Mouse (Mus musculus) cerebellum, adult 2 months (tissue): ENCODE measurements around the gene Chd4. TPM values are rescaled to one million over a fixed set of nuclear protein-coding genes. Genes with fewer than 3 reads are reported as not detected.

Experiments used
- DNase-seq, 2 experiments: peaks; one replicate each; pipeline ENCODE4 v3.0.0; 2021
- H3K27ac ChIP-seq: fragments of 200-500 bp; 2 replicates; pipeline ENCODE4 v1.5.1; 2012; ENCODE audit warnings: low read length, control low read depth, inconsistent platforms; ENCODE audit not compliant: insufficient read depth
- H3K27me3 ChIP-seq: fragments of 200-500 bp; 2 replicates; pipeline ENCODE4 v1.6.1; 2012; ENCODE audit warnings: inconsistent platforms, mild to moderate bottlenecking, low read length, moderate library complexity; ENCODE audit not compliant: control insufficient read depth, insufficient read depth
- H3K4me1 ChIP-seq: fragments of 200-500 bp; 2 replicates; pipeline ENCODE4 v1.6.1; 2011; ENCODE audit warnings: low read length; ENCODE audit not compliant: control insufficient read depth, insufficient read depth
- H3K4me3 ChIP-seq: fragments of 200-500 bp; replicated peaks from 2 replicates; pipeline ENCODE3; 2011; ENCODE audit warnings: mild to moderate bottlenecking, low read depth, low read length, control low read depth; ENCODE audit not compliant: insufficient read depth
- CTCF ChIP-seq: fragments of 200-500 bp; IDR thresholded peaks from 2 replicates; pipeline ENCODE4 v1.5.1; 2011; ENCODE audit warnings: low read depth, mild to moderate bottlenecking, control low read depth, low read length, moderate library complexity, borderline replicate concordance; ENCODE audit not compliant: insufficient read depth
- POLR2A ChIP-seq: fragments of 200-500 bp; IDR thresholded peaks from 2 replicates; pipeline ENCODE4 v1.6.1; 2011; ENCODE audit warnings: low read length, control low read depth, borderline replicate concordance; ENCODE audit not compliant: insufficient read depth
- WGBS: fragments of 180-500 bp; shearing (Covaris S2); methylation state at CpG from one replicate; pipeline ENCODE4 v1.1.7; 2018; 5-methylcytosine and 5-hydroxymethylcytosine counted together
- polyA plus RNA-seq: library from polyadenylated mRNA; depleted of rRNA; stranded (reverse); fragments of >200 nt; gene quantifications from 2 replicates; pipeline ENCODE4 v1.2.3, GENCODE M21; 2012

Chd4 gene
- polyA plus RNA-seq, 1 experiment = 110 TPM

DNA sequence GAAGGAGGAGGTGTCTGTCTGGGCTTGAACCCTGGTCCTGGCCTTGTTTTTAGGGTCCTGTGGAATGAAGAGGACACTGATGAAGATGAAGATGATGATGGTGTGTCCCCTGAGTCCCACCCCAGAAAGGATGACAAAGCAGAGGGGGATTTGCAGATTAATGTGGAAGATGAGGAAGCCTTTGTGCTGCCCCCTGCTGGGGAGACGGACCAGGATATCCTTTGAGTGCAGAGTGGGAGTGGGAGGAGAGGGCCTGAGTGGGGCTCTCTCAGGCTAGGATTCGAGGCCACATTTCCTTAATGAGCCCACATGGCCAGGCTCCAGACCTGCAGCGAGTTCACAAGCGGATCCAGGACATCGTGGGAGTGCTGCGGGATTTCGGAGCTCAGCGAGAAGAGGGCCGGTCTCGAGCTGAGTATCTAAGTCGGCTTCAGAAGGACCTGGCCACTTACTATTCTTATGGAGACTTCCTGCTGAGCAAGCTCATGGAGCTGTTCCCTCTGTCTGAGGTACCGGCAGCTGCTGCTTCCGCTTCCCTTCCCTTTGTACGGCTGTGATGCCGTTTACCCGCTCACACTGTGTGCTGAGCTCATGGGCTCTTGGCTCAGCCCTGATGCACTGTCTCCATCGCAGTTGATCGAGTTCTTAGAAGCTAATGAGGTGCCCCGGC, 41.4 kb downstream of the Chd4 start:
- Histone ChIP-seq H3K4me3 (no peak overlapping the region), H3K4me1 (peaks cover 4% of the 10 kb centered on the region; the same call in 1 of the 2 replicates), H3K27me3 (no peaks in the 10 kb centered on the region), H3K27ac (no peak overlapping the region)
- DNase-seq = no peak
- WGBS = 74% methylated on average over 19 of the region's 19 CpGs
- TF ChIP-seq POLR2A (no peak), CTCF (peak; percentile 48; the same call in 1 of the 2 replicates)

DNA sequence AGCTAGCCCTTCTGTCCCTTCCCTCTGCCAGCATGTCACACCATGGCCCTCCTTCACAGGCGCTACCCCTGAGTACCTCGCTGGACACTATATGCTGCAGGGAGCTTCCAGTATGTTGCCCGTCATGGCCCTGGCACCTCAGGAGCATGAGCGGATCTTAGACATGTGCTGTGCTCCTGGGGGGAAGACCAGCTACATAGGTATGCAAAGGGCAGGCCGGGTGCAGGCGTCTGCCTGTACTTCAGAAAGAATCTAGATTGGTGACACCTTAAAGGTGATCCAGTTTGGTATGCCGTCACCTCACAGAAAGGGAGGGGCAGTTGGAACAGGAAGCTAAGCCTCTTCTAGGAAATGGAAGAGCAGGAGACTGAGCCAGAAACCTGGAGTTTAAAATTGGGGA, 44.0 kb downstream of the Chd4 start:
- WGBS = 90% methylated on average over 7 of the region's 7 CpGs
- no peak for DNase-seq
- no peaks in the 10 kb centered on the region for H3K27me3 ChIP-seq
- no peak overlapping the region for H3K4me3 ChIP-seq
- H3K27ac ChIP-seq = no peak overlapping the region
- no peaks in the 10 kb centered on the region for H3K4me1 ChIP-seq
- no peak for TF ChIP-seq CTCF
- TF ChIP-seq POLR2A = no peak

DNA sequence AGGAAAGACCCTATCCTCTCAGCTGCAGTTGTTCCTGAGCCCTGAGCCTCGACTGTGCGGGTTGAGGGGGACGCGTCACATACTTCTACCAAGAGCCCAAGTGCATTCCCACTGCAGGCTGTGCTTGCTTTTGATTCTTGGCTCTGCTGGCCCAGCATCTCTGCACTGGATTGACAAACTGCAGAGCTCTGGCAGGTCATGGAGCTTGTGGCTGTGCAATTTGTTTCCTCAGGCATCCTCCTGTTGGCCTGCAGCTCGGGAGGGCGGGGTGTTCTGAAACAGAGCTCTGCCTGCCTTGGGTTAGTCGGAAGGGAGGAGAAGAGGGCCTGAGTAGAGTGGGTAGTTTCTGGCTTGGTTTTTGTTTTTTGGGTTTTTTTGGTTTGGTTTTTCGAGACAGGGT, 46.7 kb downstream of the Chd4 start:
- DNase-seq = no peak
- 94% methylated on average over 8 of the region's 8 CpGs for WGBS
- Histone ChIP-seq H3K27ac (no peak overlapping the region), H3K27me3 (no peaks in the 10 kb centered on the region), H3K4me3 (no peak overlapping the region), H3K4me1 (peaks cover 8% of the 10 kb centered on the region)
- TF ChIP-seq POLR2A (no peak), CTCF (no peak)

DNA sequence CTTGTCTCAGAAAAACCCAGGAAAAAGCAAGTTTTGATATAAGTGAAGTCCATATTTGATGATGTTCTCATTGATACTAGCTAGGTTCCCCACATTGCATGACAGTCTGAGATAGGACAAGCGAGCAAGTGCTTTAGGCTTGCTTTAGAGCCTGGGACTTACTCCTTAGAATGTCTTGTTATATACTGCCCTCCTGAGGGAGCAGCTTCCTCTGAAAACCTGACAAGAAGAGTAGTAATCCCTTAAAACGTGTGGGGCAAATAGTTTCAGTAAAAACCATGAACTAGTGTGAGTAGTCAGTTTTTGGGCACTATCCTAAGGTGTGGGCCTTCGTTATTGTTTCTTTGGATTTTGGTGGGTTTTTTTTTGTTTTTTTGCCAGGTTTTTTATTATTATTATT, 47.3 kb downstream of the Chd4 start:
- no peak for TF ChIP-seq POLR2A
- TF ChIP-seq CTCF = no peak
- H3K27ac ChIP-seq = no peak overlapping the region
- peaks cover 12% of the 10 kb centered on the region for H3K4me1 ChIP-seq
- H3K4me3 ChIP-seq = no peak overlapping the region
- 74% methylated on average over 3 of the region's 3 CpGs for WGBS
- H3K27me3 ChIP-seq = no peaks in the 10 kb centered on the region
- DNase-seq = no peak

DNA sequence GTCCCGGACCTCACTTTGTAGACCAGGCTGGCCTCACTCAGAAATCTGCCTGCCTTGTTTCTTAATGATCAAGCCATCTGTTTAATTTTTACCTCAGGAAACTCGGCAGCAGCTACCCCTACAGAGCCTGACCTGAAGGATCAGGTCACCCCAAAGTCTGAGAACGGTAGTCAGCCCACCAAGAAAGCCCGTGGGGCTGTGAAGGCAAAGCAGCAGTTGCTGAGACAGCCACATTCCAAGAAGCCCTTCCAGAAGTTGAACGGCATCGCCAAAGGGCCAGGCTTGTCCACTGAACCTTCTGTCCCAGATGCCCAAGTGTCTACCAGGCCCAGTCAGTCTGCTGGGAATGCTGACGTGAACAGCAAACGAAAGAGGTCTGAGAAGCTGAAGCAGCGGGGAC, 48.1 kb downstream of the Chd4 start:
- Histone ChIP-seq H3K4me1 (peaks cover 19% of the 10 kb centered on the region), H3K27me3 (no peaks in the 10 kb centered on the region), H3K4me3 (no peak overlapping the region), H3K27ac (no peak overlapping the region)
- no peak for TF ChIP-seq POLR2A
- TF ChIP-seq CTCF = no peak
- DNase-seq = no peak
- 82% methylated on average over 9 of the region's 9 CpGs for WGBS

DNA sequence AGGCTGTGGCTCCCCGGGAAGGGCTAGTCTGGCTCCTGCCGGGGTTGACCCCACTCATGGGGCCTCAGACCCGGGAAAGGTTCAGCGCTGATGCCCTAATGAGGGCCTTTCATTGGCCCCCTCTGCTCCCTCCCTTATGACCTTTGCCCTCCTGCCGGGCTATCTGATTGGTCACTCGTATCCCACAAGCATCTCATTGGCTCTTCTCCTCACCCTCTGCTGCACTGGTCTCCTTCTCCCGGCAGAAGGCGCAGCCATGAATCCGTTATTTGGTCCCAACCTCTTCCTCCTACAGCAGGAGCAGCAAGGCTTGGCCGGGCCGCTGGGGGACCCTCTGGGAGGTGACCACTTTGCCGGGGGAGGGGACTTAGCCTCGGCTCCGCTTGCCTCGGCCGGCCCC, 49.2 kb downstream of the Chd4 start, which contains the start of gene Iffo1:
Gene Iffo1, plus strand, starts transcription at position 241 of the 400 bp plus-strand sequence.
- DNase-seq = peak; percentile 93 to 96
- TF ChIP-seq POLR2A (peak; percentile 92), CTCF (peak; percentile 47; the same call in 1 of the 2 replicates)
- peaks cover 28% of the 10 kb centered on the region for H3K4me1 ChIP-seq
- peak within 1 kb of the TSS; percentile 72 for H3K4me3 ChIP-seq
- under 1% methylated on average over 16 of the region's 16 CpGs for WGBS
- no peaks in the 10 kb centered on the region for H3K27me3 ChIP-seq
- H3K27ac ChIP-seq = peak within 1 kb of the TSS; percentile 69

DNA sequence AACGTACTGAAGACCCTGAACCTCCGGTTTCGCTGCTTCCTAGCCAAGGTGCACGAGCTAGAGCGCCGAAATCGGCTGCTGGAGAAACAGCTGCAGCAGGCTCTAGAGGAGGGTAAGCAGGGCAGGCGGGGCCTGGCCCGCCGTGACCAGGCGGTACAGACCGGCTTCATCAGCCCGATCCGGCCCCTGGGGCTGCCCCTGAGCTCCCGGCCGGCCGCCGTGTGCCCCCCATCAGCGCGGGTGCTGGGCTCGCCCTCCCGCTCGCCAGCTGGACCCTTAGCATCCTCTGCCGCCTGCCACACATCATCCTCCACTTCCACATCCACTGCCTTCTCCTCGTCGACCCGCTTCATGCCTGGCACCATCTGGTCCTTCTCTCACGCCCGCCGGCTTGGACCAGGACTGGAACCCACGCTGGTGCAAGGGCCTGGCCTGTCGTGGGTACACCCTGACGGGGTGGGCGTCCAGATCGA, 49.7 kb downstream of the Chd4 start:
- H3K27me3 ChIP-seq = no peaks in the 10 kb centered on the region
- peak overlapping the region; percentile 69 for H3K27ac ChIP-seq
- no peak for TF ChIP-seq CTCF
- no peak for TF ChIP-seq POLR2A
- WGBS = under 1% methylated on average over 35 of the region's 35 CpGs
- peak; percentile 63 to 71 for DNase-seq
- H3K4me3 ChIP-seq = peak overlapping the region; percentile 72
- H3K4me1 ChIP-seq = peaks cover 28% of the 10 kb centered on the region

DNA sequence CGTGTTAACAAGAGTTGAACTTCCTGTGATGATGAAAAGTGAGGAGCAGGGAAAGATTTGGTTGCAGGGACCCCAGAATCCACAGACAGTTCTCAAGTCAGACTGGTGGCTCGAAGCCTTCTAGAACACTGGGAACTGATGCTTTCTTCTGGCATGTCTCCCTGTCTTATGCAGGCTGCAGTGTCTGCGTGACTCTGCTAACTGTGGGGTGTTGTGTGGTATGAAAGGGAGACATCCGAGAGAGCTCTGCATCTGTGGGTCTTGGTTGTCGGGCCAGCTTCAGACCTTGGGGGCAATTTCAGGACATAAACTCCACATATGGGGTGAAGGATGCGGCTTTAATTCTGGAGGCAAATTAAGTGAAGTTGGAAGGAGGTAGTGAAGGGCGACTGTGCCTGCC, 50.4 kb downstream of the Chd4 start:
- H3K27me3 ChIP-seq = no peaks in the 10 kb centered on the region
- TF ChIP-seq POLR2A = no peak
- no peak for TF ChIP-seq CTCF
- H3K4me3 ChIP-seq = peak overlapping the region; percentile 72
- peak overlapping the region; percentile 89; the same call in 1 of the 2 replicates for H3K27ac ChIP-seq
- WGBS = 11% methylated on average over 7 of the region's 7 CpGs
- DNase-seq = no peak
- peaks cover 28% of the 10 kb centered on the region for H3K4me1 ChIP-seq
